Mouse (Mus musculus) embryonic facial prominence, embryonic 15.5 days (tissue): ENCODE measurements around the gene Oaz3. TPM values are rescaled to one million over a fixed set of nuclear protein-coding genes. Genes with fewer than 3 reads are reported as not detected.

Experiments used
- ATAC-seq: fragments of 200-750 bp; cut with Nextera tagmentation; 2 replicates; pipeline ENCODE4 v1.8.0; 2017; ENCODE audit warnings: low read depth, moderate TSS enrichment; ENCODE audit not compliant: insufficient number of reproducible peaks, low FRiP score, low TSS enrichment
- H3K27ac ChIP-seq: fragments of 300-500 bp; sonication (generic); replicated peaks from 2 replicates; pipeline ENCODE4 v1.5.1; 2015; ENCODE audit warnings: mild to moderate bottlenecking, inconsistent platforms
- H3K27me3 ChIP-seq: fragments of 300-500 bp; sonication (generic); 2 replicates; pipeline ENCODE4 v1.6.1; 2015; ENCODE audit warnings: inconsistent platforms
- H3K36me3 ChIP-seq: fragments of 300-500 bp; sonication (generic); 2 replicates; pipeline ENCODE4 v1.6.1; 2015; ENCODE audit warnings: mild to moderate bottlenecking, inconsistent platforms
- H3K4me1 ChIP-seq: fragments of 300-500 bp; sonication (generic); 2 replicates; pipeline ENCODE4 v1.6.1; 2015; ENCODE audit warnings: inconsistent platforms
- H3K4me2 ChIP-seq: fragments of 300-500 bp; sonication (generic); replicated peaks from 2 replicates; pipeline ENCODE4 v1.6.1; 2015; ENCODE audit warnings: mild to moderate bottlenecking, inconsistent platforms
- H3K4me3 ChIP-seq: fragments of 300-500 bp; sonication (generic); replicated peaks from 2 replicates; pipeline ENCODE4 v1.5.1; 2015; ENCODE audit warnings: mild to moderate bottlenecking, inconsistent platforms
- H3K9ac ChIP-seq: fragments of 300-500 bp; sonication (generic); 2 replicates; pipeline ENCODE4 v1.6.1; 2015; ENCODE audit warnings: inconsistent platforms
- H3K9me3 ChIP-seq: fragments of 300-500 bp; sonication (generic); replicated peaks from 2 replicates; pipeline ENCODE4 v1.6.1; 2016; ENCODE audit warnings: inconsistent platforms
- WGBS: fragments of 180-500 bp; shearing (Covaris S2); methylation state at CpG from one replicate; pipeline ENCODE4 v1.1.7; 2015; 5-methylcytosine and 5-hydroxymethylcytosine counted together
- polyA plus RNA-seq: library from polyadenylated mRNA; unstranded; fragments of >200 nt; fragmentation: Nextera tagmentation; extraction: Ambion mirVana; gene quantifications from 2 replicates; pipeline ENCODE4 v1.2.1, GENCODE M21; 2015

The Oaz3 gene
- polyA plus RNA-seq, 1 experiment from 2014 or later = 0.40 TPM

GRCm38 (mm10) chr3:94386671-94387070 is 57.0 kb downstream of the Oaz3 start:
- ATAC-seq = no peak
- H3K4me3 ChIP-seq = no peak overlapping the region
- no peaks in the 10 kb centered on the region for H3K36me3 ChIP-seq
- H3K4me1 ChIP-seq = no peaks in the 10 kb centered on the region
- WGBS = 63% methylated on average over 4 of the region's 4 CpGs
- no peaks in the 10 kb centered on the region for H3K9me3 ChIP-seq
- H3K27me3 ChIP-seq = no peaks in the 10 kb centered on the region
- H3K4me2 ChIP-seq = no peak overlapping the region
- H3K27ac ChIP-seq = no peak overlapping the region
- no peak overlapping the region for H3K9ac ChIP-seq

- Histone ChIP-seq H3K4me1 (peaks cover 5% of the 10 kb centered on the region; the same call in 1 of the 2 replicates), H3K27ac (no peak overlapping the region), H3K9ac (no peak overlapping the region), H3K27me3 (no peaks in the 10 kb centered on the region), H3K4me2 (no peak overlapping the region), H3K9me3 (no peaks in the 10 kb centered on the region), H3K4me3 (no peak overlapping the region), H3K36me3 (no peaks in the 10 kb centered on the region)
- ATAC-seq = no peak
- WGBS = 58% methylated on average over 3 of the region's 3 CpGs
Observed at GRCm38 (mm10) chr3:94383476-94383875, 60.2 kb downstream of the Oaz3 start.

Other genes with a start within 250 kb of the Oaz3 start
- not detected in 2 replicates for gene Gm5286, start 247.2 kb downstream of the Oaz3 start, polyA plus RNA-seq
- not detected in 2 replicates for gene Gm4778, start 179.9 kb downstream of the Oaz3 start, polyA plus RNA-seq
- 10.1 and 11.2 TPM in 2 replicates for gene Them4, start 133.8 kb downstream of the Oaz3 start, polyA plus RNA-seq
- 91.2 and 99.8 TPM in 2 replicates for gene Them5, start 101.8 kb downstream of the Oaz3 start, polyA plus RNA-seq
- gene C2cd4d, start 81.5 kb downstream of the Oaz3 start, polyA plus RNA-seq = 2.5 and 3.3 TPM in 2 replicates
- 3.6 and 4.2 TPM in 2 replicates for gene Rorc, start 71.1 kb downstream of the Oaz3 start, polyA plus RNA-seq
- gene Lingo4, start 45.4 kb downstream of the Oaz3 start, polyA plus RNA-seq = 0.24 TPM in 2 replicates
- 7.9 and 8.3 TPM in 2 replicates for gene Tdrkh, start 30.6 kb downstream of the Oaz3 start, polyA plus RNA-seq
- gene Mrpl9, start 597 bp downstream of the Oaz3 start, polyA plus RNA-seq = 63.7 and 64.4 TPM in 2 replicates
- gene Celf3, start 34.4 kb upstream of the Oaz3 start, polyA plus RNA-seq = 9.4 and 13.7 TPM in 2 replicates
- 16.7 and 31.7 TPM in 2 replicates for gene Riiad1, start 36.4 kb upstream of the Oaz3 start, polyA plus RNA-seq
- 47.8 and 48.9 TPM in 2 replicates for gene Snx27, start 138.8 kb upstream of the Oaz3 start, polyA plus RNA-seq
- gene Gm10972, start 199.2 kb upstream of the Oaz3 start, polyA plus RNA-seq = not detected in 2 replicates
- gene Tuft1, start 215.0 kb upstream of the Oaz3 start, polyA plus RNA-seq = 25.8 and 27.0 TPM in 2 replicates
- 0.91 and 2.5 TPM in 2 replicates for gene Selenbp2, start 249.6 kb upstream of the Oaz3 start, polyA plus RNA-seq